Mouse (Mus musculus): ENCODE measurements around the gene Nfatc2. TPM values are rescaled to one million over a fixed set of nuclear protein-coding genes. Genes with fewer than 3 reads are reported as not detected.
A peak's percentile ranks its signal among the peaks of the same experiment; 100 is the strongest.

Nfatc2 gene
- polyA plus RNA-seq, 1 experiment = 0.07 TPM

DNA sequence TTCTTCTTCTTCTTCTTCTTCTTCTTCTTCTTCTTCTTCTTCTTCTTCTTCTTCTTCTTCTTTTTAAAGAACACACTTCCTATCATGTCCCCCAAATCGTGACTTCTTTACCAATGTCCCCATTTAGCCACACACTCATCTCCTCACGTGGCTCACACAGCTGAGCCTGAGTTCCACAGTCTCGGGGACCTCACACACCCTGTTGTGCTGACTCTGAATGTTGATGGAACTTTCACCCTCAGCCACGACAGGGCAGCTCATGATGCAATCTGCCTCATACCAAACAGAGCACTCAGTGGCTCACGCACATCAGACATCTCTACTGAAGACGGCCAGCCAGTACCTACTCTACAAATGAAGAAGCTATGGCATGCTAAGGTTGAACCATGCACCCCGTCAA, 60.2 kb downstream of the Nfatc2 start:
- Histone ChIP-seq H3K27me3 (ENCODE audit: control insufficient read depth, insufficient read depth, insufficient read length) (no peaks in the 10 kb centered on the region), H3K79me3 (ENCODE audit: low read depth) (no peaks in the 10 kb centered on the region)
- TF ChIP-seq USF1 (IDR thresholded peaks at IDR 0.05; ENCODE audit: low read depth) (no peak), MAX (IDR thresholded peaks at IDR 0.05) (no peak), FOSL1 (IDR thresholded peaks at IDR 0.05; ENCODE audit: insufficient read depth, low read length, poor library complexity, severe bottlenecking) (no peak)

DNA sequence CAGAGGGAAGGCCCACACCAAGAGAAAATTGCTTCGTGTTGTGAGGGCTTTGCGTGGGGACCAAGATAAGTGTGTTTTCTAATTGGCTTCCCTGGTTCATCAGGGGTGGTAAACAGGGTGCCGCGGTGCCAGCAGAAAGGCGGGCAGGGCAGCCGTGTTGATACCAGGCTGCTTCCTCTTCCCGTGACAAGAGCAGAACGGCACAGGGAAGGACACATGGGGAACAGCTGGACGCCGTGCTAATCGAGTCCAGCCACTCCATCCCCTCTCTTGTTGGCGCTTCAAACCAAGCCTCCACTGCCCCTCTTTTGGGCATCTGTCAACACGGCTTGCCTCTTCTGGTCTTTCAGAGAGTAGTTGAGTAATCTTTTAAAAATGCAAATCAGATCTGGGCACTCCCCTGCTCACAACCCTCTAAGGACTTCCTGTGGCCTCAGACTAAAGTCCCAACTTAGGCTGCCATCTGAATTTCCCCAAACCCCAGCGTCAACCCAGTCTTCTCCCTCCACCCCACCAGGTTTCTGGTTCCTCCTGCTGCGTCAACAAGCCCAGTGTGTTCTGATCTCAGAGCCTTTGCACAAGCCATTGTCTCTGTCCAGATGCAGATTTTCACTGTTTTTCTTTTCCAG, 61.7 kb downstream of the Nfatc2 start:
- TF ChIP-seq FOSL1 (IDR thresholded peaks at IDR 0.05; ENCODE audit: insufficient read depth, low read length, poor library complexity, severe bottlenecking) = no peak
- no peak for TF ChIP-seq MAX (IDR thresholded peaks at IDR 0.05)
- TF ChIP-seq MYOG (IDR thresholded peaks at IDR 0.05; ENCODE audit: control insufficient read depth, extremely low read depth, insufficient read length) = no peak
- no peak for TF ChIP-seq USF1 (IDR thresholded peaks at IDR 0.05; ENCODE audit: low read depth)
- Histone ChIP-seq H3K4me3 (ENCODE audit: insufficient read depth, poor library complexity, severe bottlenecking) (no peak overlapping the region), H3K79me3 (ENCODE audit: low read depth) (no peaks in the 10 kb centered on the region), H3K79me2 (ENCODE audit: control insufficient read depth, insufficient read depth) (no peaks in the 10 kb centered on the region), H3K36me3 (ENCODE audit: control insufficient read depth, insufficient read depth) (no peaks in the 10 kb centered on the region), H3ac (ENCODE audit: control insufficient read depth, insufficient read length, low read depth) (no peak overlapping the region), H3K27me3 (ENCODE audit: control insufficient read depth, insufficient read depth, insufficient read length) (no peaks in the 10 kb centered on the region)

More for the DNA sequence above, 60.2 kb downstream of the Nfatc2 start:
- Histone ChIP-seq H3K36me3 (ENCODE audit: control insufficient read depth, insufficient read depth) (no peaks in the 10 kb centered on the region), H3K79me2 (ENCODE audit: control insufficient read depth, insufficient read depth) (no peaks in the 10 kb centered on the region), H3K4me3 (ENCODE audit: insufficient read depth, poor library complexity, severe bottlenecking) (no peak overlapping the region), H3ac (ENCODE audit: control insufficient read depth, insufficient read length, low read depth) (no peak overlapping the region)

DNA sequence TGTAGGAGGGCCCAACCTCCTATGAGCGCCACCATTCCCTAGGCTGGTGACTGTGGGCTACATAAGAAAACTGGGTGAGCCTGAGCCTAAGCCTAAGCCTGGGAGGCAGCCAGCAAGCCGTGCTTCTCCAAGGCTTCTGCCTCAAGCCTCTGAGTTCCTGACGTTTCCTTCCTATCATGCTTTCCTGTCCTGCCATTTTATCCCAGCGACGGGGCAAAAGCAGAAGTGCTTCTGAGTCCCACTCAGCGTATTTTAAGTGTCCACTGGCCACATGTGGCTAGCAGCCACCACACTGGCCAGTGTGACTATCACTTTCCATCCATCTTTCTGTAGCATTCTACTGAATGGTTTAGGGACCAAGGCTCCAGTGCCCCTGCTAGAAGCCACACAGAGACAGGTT, 62.4 kb downstream of the Nfatc2 start:
- TF ChIP-seq MAX (IDR thresholded peaks at IDR 0.05) (no peak), MYOD1 (IDR thresholded peaks at IDR 0.05; ENCODE audit: control insufficient read depth, insufficient read length, low read depth) (no peak)
- H3ac ChIP-seq (ENCODE audit: control insufficient read depth, insufficient read length, low read depth) = no peak overlapping the region
- H3K79me3 ChIP-seq (ENCODE audit: low read depth) = no peaks in the 10 kb centered on the region
- no peak overlapping the region for H3K4me3 ChIP-seq (ENCODE audit: insufficient read depth, poor library complexity, severe bottlenecking)
- H3K27me3 ChIP-seq (ENCODE audit: control insufficient read depth, insufficient read depth, insufficient read length) = no peaks in the 10 kb centered on the region
- no peaks in the 10 kb centered on the region for H3K79me2 ChIP-seq (ENCODE audit: control insufficient read depth, insufficient read depth)
- no peaks in the 10 kb centered on the region for H3K36me3 ChIP-seq (ENCODE audit: control insufficient read depth, insufficient read depth)

DNA sequence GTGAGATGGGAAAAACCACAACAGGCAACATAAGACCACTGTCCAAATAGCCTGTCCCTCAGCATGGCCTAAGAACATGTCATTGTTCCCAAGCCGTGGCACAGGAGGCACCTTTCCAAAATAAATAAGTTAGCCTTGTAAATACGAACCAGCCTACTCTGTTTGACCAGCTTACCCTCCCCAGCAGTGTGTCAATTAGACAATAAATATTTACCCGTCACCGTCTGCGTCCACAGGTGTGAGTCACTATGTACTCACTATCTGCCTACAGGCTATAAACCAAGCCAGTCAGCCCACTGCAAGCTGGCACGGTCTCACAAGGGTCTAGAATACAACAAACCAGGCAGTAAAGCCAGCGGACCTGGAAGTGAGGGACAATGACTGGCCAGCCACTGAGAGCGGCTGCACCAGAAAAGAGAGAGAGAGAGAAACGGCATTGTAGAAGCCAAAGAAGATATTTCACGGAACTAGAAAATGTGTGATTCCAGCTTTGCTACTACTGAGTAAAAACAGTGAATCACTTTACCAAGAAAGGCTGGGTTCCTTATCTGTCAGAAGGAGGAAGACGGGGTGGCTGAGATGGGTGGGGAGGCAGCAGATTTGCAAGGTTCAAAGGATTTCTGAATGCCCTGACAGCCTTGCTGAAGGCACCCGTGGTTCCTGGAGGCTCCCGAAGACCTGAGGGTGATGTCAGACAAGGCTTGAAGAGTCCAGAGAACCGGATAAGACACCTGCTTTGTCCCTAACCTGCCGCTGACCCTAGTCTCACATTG, 69.2 kb downstream of the Nfatc2 start:
- Histone ChIP-seq H3K36me3 (ENCODE audit: control insufficient read depth, insufficient read depth) (no peaks in the 10 kb centered on the region), H3K79me3 (ENCODE audit: low read depth) (no peaks in the 10 kb centered on the region), H3ac (ENCODE audit: control insufficient read depth, insufficient read length, low read depth) (no peak overlapping the region), H3K4me3 (ENCODE audit: insufficient read depth, poor library complexity, severe bottlenecking) (no peak overlapping the region), H3K79me2 (ENCODE audit: control insufficient read depth, insufficient read depth) (no peaks in the 10 kb centered on the region), H3K27me3 (ENCODE audit: control insufficient read depth, insufficient read depth, insufficient read length) (no peaks in the 10 kb centered on the region)
- no peak for TF ChIP-seq MYOG (IDR thresholded peaks at IDR 0.05; ENCODE audit: control insufficient read depth, extremely low read depth, insufficient read length)
- no peak for TF ChIP-seq USF1 (IDR thresholded peaks at IDR 0.05; ENCODE audit: low read depth)
- peak; percentile 51 for TF ChIP-seq MYOD1 (IDR thresholded peaks at IDR 0.05; ENCODE audit: control insufficient read depth, insufficient read length, low read depth)
- TF ChIP-seq FOSL1 (IDR thresholded peaks at IDR 0.05; ENCODE audit: insufficient read depth, low read length, poor library complexity, severe bottlenecking) = peak; percentile 98
- peak; percentile 75 for TF ChIP-seq MAX (IDR thresholded peaks at IDR 0.05)
- no peak for TF ChIP-seq CEBPB (IDR thresholded peaks at IDR 0.05; ENCODE audit: low read depth)
- no peak for TF ChIP-seq CTCF (IDR thresholded peaks at IDR 0.05; ENCODE audit: control insufficient read depth, insufficient read depth, insufficient read length)

DNA sequence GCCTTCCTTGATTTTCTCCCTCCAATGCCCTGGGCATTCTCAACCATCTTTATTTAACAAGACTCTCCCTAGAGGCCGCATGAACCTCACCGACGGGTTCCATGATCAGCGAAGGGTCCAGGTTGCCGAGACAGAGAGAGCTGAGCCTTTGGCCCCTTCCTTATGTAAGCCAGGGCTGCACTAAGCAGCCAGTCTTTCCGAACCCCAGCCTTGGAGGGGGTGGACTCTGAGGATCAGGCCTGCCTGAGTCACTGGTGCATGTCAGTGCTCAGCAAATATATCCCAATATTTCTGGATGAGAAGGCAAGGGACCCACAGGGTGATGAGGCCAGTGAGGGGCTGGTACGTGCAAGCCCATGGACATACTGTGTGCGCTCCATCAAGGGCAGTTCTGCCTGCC, 72.9 kb downstream of the Nfatc2 start:
- Histone ChIP-seq H3K27me3 (ENCODE audit: control insufficient read depth, insufficient read depth, insufficient read length) (no peaks in the 10 kb centered on the region), H3K4me3 (ENCODE audit: insufficient read depth, poor library complexity, severe bottlenecking) (no peak overlapping the region), H3ac (ENCODE audit: control insufficient read depth, insufficient read length, low read depth) (no peak overlapping the region), H3K36me3 (ENCODE audit: control insufficient read depth, insufficient read depth) (no peaks in the 10 kb centered on the region), H3K79me2 (ENCODE audit: control insufficient read depth, insufficient read depth) (no peaks in the 10 kb centered on the region), H3K79me3 (ENCODE audit: low read depth) (no peaks in the 10 kb centered on the region)
- TF ChIP-seq MAX (IDR thresholded peaks at IDR 0.05) = no peak
- TF ChIP-seq CEBPB (IDR thresholded peaks at IDR 0.05; ENCODE audit: low read depth) = no peak

DNA sequence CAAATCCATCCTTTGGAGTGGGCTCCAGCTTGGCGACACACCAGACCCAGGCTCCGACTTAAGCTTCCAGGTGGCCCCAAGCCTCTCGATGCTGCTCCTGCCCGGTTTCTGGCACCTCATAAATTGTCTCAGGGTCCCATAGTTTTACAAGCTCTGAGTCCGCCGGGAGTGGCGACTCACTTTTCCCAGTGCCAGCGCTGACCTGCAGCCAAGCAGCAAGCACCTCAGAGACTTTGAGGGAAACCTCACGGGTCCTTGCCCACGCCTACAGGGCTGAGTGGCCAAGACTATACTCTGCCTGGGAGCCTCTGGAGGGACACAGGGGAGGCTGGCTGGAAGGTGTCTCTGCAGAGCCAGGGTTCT, 74.0 kb downstream of the Nfatc2 start:
- TF ChIP-seq MYOG (IDR thresholded peaks at IDR 0.05; ENCODE audit: control insufficient read depth, extremely low read depth, insufficient read length) (no peak), FOSL1 (IDR thresholded peaks at IDR 0.05; ENCODE audit: insufficient read depth, low read length, poor library complexity, severe bottlenecking) (no peak), USF1 (IDR thresholded peaks at IDR 0.05; ENCODE audit: low read depth) (no peak), CEBPB (IDR thresholded peaks at IDR 0.05; ENCODE audit: low read depth) (no peak), MYOD1 (IDR thresholded peaks at IDR 0.05; ENCODE audit: control insufficient read depth, insufficient read length, low read depth) (no peak), MAX (IDR thresholded peaks at IDR 0.05) (no peak), CTCF (IDR thresholded peaks at IDR 0.05; ENCODE audit: control insufficient read depth, insufficient read depth, insufficient read length) (no peak)
- H3K36me3 ChIP-seq (ENCODE audit: control insufficient read depth, insufficient read depth) = no peaks in the 10 kb centered on the region

More for the DNA sequence above, 74.0 kb downstream of the Nfatc2 start:
- H3K27me3 ChIP-seq (ENCODE audit: control insufficient read depth, insufficient read depth, insufficient read length) = no peaks in the 10 kb centered on the region
- no peak overlapping the region for H3K4me3 ChIP-seq (ENCODE audit: insufficient read depth, poor library complexity, severe bottlenecking)
- H3ac ChIP-seq (ENCODE audit: control insufficient read depth, insufficient read length, low read depth) = no peak overlapping the region
- no peaks in the 10 kb centered on the region for H3K79me3 ChIP-seq (ENCODE audit: low read depth)
- no peaks in the 10 kb centered on the region for H3K79me2 ChIP-seq (ENCODE audit: control insufficient read depth, insufficient read depth)

Data from C2C12 (cell line).